Mouse (Mus musculus): Measurements from ENCODE around the gene Atp6v1g1. TPM values are rescaled to one million over a fixed set of nuclear protein-coding genes. Genes with fewer than 3 reads are reported as not detected.

The Atp6v1g1 gene
- total RNA-seq, 2 experiments from 2014 or later, result 150 to 161 TPM

DNA sequence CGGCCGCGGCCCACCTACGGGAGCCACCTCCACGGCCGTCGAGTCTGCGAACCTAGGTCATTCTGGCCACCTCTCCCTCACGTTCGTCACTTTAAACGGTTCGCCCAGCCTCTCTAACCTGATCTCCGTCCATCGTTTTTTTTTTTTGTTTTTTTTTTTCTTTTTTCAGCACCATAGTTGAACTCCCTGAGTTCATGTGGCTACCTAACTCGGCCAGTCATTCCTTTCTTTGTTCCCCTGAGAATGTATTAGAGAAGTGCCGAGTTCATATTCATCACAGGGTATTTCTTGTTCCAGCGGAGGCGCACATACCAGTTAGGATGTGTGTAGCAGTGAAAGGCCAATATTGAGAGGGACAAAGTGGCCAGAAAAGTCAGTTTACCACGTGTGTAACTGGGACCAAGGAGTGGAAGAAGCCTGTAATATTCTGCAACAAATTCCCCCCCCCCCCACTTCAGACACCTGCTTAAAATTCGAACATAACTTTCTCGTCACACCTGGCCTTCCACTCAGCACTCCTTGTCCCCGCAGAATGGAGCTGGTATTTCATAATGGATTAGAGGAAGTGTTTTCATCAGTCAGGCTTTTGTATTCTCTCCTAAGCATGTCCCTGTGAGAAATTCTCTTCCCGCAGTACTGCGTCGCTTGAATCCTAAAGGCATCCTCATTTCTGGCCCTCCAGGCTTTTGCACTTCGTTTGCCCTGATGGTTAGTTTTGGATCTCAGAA lies 823 bp downstream of the Atp6v1g1 start:
- intact Hi-C loops (cut with DNase I), result loop anchor here (1.0 kb wide), 1 partner anchor 12 kb away; no protein-coding TSS in a partner anchor
- DNase-seq, result no peak

- DNase-seq, result no peak
- intact Hi-C loops (cut with DNase I), result no loop called here
Observed at GRCm38 (mm10) chr4:63546441-63547055, 2.0 kb downstream of the Atp6v1g1 start.

- DNase-seq, result no peak
- intact Hi-C loops (cut with DNase I), result no loop called here
Observed at GRCm38 (mm10) chr4:63547799-63548198, 3.2 kb downstream of the Atp6v1g1 start.

- no peak for DNase-seq
- intact Hi-C loops (cut with DNase I), result no loop called here
Observed at GRCm38 (mm10) chr4:63548491-63548890, 3.9 kb downstream of the Atp6v1g1 start.

DNA sequence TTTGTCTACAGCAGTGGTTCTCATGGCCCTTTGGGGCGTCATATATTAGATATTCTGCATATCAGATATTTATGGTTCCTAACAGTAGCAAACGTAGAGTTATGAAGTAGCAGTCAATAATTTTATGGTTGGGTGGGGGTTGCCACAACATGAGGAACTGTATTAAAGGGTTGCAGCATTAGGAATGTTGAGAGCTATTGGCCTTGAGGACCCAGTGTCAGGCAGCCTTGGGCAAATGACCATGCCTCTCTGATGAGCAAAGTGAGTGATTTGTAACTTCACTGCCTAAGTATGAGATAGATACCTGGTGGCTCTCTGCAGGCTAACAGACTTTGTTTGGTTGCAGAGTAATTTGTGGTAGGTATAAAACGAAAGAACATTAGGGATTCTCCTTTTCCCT lies 6.3 kb downstream of the Atp6v1g1 start:
- DNase-seq, result no peak
- intact Hi-C loops (cut with DNase I), result no loop called here

- no peak for DNase-seq
- intact Hi-C loops (cut with DNase I), result no loop called here
Observed at GRCm38 (mm10) chr4:63552865-63553264, 8.3 kb downstream of the Atp6v1g1 start.

- no peak for DNase-seq
- intact Hi-C loops (cut with DNase I), result no loop called here
Observed at GRCm38 (mm10) chr4:63553789-63554576, 9.4 kb downstream of the Atp6v1g1 start.

GRCm38 (mm10) chr4:63554616-63555015 lies 10.0 kb downstream of the Atp6v1g1 start:
- intact Hi-C loops (cut with DNase I), result loop anchor here (5.0 kb wide), 2 partner anchors 47 to 142 kb away; no protein-coding TSS in a partner anchor
- no peak for DNase-seq

DNA sequence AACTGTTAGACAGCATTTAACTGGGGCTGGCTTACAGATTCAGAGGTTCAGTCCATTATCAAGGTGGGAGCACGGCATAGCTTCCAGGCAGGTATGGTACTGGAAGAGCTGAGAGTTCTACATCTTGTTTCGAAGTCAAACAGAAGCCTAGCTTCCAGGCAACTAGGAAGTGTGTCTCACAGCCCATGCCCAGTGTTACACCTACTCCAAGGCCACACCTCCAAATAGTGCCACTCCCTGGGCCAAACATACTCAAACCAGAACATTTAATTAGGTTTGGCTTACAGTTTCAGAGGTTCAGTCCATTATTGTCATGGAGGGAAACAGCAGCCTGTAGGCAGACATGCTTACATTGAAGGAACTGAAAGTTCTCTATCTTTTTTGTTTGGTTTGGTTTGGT lies 10.5 kb downstream of the Atp6v1g1 start:
- no peak for DNase-seq
- intact Hi-C loops (cut with DNase I), result loop anchor here (5.0 kb wide), 2 partner anchors 48 to 143 kb away; no protein-coding TSS in a partner anchor

GRCm38 (mm10) chr4:63556665-63557064 lies 12.1 kb downstream of the Atp6v1g1 start:
- intact Hi-C loops (cut with DNase I), result loop anchor here (1.0 to 5.0 kb wide), 3 partner anchors 11 to 144 kb away; no protein-coding TSS in a partner anchor

DNA sequence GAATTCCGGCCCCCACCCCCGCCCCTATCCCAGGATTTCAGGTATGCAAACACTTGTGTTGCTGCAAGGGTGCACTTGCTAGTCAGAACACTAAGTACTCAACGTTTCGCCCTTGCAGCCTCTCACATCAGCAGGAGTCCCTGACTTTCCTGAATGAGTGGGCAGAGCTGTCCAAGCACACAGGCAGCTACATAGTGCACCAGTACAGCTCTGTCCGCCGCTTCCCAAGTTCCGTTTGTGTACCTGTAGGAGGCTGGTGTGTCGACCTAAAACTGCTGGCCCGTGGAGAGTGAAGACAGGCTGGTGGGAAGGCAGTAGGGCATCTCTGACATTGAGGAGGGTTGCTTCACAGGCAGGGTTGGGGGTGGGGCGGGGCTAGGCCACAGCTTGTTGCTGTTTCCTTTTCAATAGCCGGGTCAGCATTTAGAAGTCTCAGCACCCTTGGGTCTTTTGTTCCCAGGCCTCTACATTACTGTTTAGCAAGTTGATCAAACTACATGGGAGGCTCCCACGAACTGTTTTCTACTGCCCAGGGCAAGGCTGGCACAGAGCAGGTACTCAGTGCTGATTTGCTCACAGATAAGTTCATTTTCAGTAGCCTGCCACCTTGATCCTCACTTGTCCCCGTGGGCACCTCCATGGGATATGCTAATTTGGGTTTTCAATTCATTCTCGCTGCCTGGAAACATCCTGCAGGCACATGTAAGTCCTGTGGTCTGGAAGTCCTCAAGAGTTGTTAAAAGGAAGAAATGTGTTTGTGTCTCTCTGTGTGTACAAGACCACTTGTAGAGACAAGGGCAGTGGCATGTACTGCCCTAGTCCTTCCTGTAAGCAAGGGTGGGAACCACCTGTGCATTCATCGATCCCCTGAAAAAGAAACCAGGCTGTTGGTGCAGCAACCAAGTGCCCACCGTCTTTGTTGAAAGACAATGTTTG lies 12.8 kb downstream of the Atp6v1g1 start:
- intact Hi-C loops (cut with DNase I), result loop anchor here (1.0 to 5.0 kb wide), 3 partner anchors 12 to 145 kb away; no protein-coding TSS in a partner anchor

More at GRCm38 (mm10) chr4:63556665-63557064, 12.1 kb downstream of the Atp6v1g1 start:
- DNase-seq, result no peak

GRCm38 (mm10) chr4:63558407-63559081 lies 14.0 kb downstream of the Atp6v1g1 start, which contains the start of gene Tmem268:
TSS of gene Tmem268 (plus strand) at chr4:63558781.
- intact Hi-C loops (cut with DNase I), result loop anchor here (5.0 kb wide), 2 partner anchors 51 to 146 kb away; no protein-coding TSS in a partner anchor

More for the DNA sequence above, 12.8 kb downstream of the Atp6v1g1 start:
- no peak for DNase-seq

GRCm38 (mm10) chr4:63559127-63559697 lies 14.6 kb downstream of the Atp6v1g1 start:
- intact Hi-C loops (cut with DNase I), result loop anchor here (5.0 kb wide), 2 partner anchors 52 to 147 kb away; no protein-coding TSS in a partner anchor
- DNase-seq, result no peak

More at GRCm38 (mm10) chr4:63558407-63559081, 14.0 kb downstream of the Atp6v1g1 start, which contains the start of gene Tmem268:
- peak; percentile 78 to 89 for DNase-seq

- DNase-seq, result no peak
- intact Hi-C loops (cut with DNase I), result no loop called here
Observed at GRCm38 (mm10) chr4:63560079-63560478, 15.5 kb downstream of the Atp6v1g1 start.

GRCm38 (mm10) chr4:63561861-63562675 lies 17.5 kb downstream of the Atp6v1g1 start:
- intact Hi-C loops (cut with DNase I), result no loop called here
- DNase-seq, result no peak

DNA sequence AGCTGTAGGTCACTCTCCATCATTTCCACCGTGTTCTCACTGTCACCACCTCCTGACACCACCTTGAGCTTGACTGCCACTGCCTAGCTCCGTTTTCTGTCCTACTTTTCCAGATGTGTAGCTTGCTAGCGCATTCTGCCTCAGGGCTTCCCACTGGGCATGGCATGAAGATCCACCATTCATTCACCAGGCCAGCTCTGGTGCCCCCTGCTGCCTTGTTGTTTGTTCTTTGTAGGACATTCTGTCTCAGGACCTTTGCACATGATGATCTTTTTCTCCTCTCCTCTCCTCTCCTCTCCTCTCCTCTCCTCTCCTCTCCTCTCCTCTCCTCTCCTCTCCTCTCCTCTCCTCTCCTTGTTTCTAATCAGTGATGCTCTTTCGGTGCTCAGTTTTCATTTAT lies 18.2 kb downstream of the Atp6v1g1 start:
- intact Hi-C loops (cut with DNase I), result no loop called here
- no peak for DNase-seq

DNA sequence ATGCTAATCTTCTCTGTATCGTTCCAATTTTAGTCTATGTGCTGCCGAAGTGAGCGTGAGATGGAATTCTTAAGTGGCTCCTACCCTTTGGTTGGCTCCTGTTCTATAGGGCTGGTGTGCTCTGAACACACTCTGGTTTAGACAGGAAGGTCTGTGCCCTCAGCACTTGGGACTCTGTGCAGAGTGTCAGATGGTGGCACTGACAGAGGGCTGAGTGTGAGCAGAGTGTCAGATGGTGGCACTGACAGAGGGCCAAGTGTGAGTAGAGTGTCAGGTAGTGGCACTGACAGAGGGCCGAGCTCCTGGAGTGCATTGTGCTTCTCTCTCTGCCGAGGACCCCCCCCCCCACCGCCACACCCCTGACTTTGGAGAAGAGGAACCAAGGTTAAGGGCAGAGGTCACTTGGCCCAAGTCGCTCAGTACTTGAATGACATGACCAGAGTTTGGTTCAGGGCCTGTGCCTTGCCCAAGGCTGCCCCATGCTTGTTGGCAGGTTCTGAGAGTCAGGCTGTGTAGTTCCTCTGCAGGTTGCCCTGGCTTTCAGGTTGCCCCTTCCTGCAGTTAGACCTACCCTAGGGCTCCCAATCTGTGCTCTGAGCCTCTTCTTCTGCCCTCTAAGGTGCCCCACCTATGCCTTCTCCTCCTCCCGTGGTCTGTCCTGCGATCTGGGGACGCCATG lies 23.3 kb downstream of the Atp6v1g1 start:
- DNase-seq, result no peak
- intact Hi-C loops (cut with DNase I), result no loop called here
